Mouse (Mus musculus) myocyte (in vitro differentiated cells): ENCODE data around the gene Ssh1.

Experiments used
- POLR2A ChIP-seq: IDR thresholded peaks from one replicate; pipeline ENCODE4 v1.6.1; 2011; ENCODE audit warnings: low read depth, mild to moderate bottlenecking, control low read depth, moderate library complexity; ENCODE audit not compliant: insufficient read length
- USF1 ChIP-seq: IDR thresholded peaks from one replicate; pipeline ENCODE4 v1.6.1; 2011; ENCODE audit warnings: low read depth, mild to moderate bottlenecking, control low read depth, moderate library complexity

GRCm38 (mm10) chr5:114040911-114041310, 47.2 kb upstream of the Ssh1 start:
- TF ChIP-seq POLR2A (no peak), USF1 (no peak)
